Mouse (Mus musculus): Measurements from ENCODE around the gene Sprr2a1.

DNA sequence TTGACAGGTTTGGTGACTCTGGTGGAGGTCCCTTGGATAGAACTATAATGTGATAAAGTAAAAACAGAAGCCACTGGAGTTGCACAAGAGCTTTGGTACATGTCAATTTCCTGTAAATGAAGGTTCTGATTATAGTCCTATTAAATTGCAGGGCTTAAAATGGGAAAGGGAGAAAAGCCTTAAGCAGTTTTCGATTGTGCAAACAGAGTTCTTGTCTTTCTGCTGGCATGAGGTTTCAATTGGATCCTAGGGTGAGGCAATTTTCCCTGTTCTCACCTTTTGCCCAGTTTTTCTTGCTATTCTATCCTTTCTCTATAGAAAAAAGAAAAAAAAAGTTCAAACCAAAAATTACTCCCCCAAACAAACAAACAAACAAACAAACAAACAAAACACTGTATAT lies 38.7 kb upstream of the Sprr2a1 start:
- no peak for TF ChIP-seq CTCF (IDR thresholded peaks at IDR 0.05; ENCODE audit: low read depth)
- no peak for TF ChIP-seq EP300 (IDR thresholded peaks at IDR 0.05; ENCODE audit: low read depth)

Data from liver, postnatal 0 days (tissue).